Mouse (Mus musculus) testis, postnatal 10 days (tissue): Measurements from ENCODE around the gene Fam120c.
"Not testable (repeated sequence)": the region's sequence is repeated elsewhere in the genome, so short reads cannot be mapped to it uniquely, and the experiment has no call there.

Source experiments
- DNase-seq: peaks from one replicate; pipeline ENCODE4 v3.0.0; 2021; ENCODE audit warnings: low spot score

The Fam120c gene

DNA sequence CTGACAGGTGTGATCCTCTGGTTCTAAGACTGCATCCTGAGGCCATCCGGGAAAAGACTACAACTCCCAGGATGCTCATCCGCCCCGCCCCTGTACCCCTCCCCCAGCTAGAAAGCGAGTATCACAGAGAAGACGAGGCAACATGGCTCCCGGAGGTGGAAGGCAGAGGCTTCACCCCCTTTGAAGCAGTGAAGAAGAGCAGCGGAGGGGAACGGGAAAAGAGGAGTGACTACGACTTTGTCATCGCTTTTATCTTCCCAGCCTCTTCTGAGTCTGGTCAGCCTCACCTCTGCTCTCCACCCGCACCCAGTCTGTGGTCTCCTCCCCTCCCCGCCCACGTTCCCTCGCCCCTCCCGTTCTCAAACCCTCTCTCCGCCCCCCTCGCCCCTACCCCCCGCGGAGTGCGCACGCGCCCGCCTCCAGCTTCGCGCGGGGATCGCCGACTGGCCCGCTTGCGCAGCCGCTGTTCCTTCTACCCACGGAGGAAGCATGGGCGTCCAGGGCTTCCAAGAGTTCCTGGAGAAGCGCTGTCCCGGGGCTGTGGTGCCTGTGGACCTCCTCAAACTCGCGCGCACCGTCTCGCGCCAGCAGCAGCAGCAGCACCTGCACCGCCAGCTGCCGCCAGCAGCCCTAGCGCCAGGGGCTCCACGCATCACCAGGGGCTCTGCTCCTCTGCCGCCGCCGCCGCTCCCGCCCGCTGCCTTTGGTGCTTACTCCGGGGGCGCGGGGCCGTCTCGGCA lies at the start of gene Fam120c:
Gene Fam120c (plus strand): TSS at position 415 of the 740 bp plus-strand sequence.
- DNase-seq, result peak; percentile 89

GRCm38 (mm10) chrX:151298329-151298728 lies 45.6 kb upstream of the Fam120c start:
- DNase-seq, result no peak

DNA sequence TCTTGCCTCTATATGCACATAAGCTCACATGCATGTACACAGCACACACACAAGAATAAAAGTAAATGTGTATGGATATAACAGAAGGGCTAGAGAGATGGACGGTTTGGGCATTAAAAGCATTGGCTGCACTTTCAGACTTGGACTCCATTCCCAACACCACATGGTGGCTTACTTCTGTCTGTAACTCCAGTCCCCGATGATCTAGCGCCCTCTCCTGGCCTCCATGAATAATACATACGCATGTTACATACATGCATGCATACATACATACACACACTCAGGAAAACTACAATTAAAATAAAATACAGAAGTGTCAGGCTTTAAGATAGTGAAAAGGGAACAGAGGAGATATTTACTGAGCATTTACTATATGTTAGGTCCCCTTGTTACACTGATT lies 30.2 kb upstream of the Fam120c start:
- DNase-seq, result peak; percentile 40

- DNase-seq, result no peak
Observed at GRCm38 (mm10) chrX:151333615-151334014, 10.4 kb upstream of the Fam120c start.

DNA sequence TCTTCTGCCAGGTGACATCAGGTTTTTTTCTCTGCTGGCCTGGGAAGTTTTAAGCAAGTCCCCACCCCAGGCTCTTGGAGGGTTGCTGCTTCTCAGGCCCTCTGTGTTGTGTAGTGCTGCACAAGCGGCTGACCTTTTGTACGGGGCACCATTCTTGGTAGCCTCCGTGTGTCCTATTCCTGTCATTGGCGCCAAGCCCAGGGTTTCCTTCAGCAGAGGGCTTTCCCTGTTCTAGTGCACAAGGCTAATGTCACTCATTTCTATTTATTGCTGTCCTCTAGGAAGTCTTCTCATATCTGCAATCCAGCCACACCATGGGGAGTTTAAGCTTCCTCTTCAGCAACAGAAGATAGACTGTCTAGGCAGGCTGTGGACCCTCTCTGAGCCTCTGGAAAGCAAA lies 6.2 kb upstream of the Fam120c start:
- peak; percentile 40 for DNase-seq

- DNase-seq, result peak; percentile 50
Observed at GRCm38 (mm10) chrX:151344501-151344984, 568 bp downstream of the Fam120c start.

DNA sequence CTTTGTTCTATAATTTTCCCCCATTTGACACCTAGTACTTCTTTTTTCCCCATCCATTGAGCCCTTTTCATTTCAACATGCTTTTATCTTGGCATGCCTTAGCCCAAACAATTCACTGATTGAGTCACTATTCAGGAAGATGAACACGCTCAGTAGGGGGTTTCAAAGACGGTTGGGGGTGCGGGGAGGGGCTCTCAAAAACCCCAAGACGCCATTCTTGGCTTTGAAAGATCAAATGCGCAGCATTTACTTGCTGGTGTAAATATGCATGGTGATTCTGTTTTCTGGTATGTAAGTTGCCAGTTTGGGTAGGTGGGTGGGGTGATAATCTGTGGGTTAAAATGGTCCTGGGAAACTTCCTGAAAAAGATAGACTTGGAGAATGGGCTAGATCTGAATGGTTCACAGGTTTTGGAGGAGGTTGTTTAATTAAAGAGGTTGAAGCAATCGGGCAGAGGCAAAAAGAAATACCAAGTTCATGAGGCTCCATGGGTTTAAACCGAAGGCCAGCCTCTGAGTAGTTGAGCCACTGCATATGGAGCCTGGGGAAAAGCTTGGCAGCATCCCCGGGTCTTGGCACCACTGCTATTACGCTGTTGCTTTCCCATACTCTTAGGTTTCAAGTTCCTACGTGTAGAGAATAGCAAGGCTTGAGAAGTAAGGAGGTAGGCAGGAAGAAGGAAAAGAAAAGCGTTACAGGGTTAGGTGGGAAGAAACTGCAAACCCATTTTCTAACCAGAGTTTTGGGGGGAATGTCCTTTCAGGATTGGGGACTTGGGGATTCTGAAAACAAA lies 1.6 kb downstream of the Fam120c start:
- DNase-seq, result no peak

- no peak for DNase-seq
Observed at GRCm38 (mm10) chrX:151347278-151347677, 3.3 kb downstream of the Fam120c start.

GRCm38 (mm10) chrX:151349322-151349721 lies 5.3 kb downstream of the Fam120c start:
- DNase-seq, result no peak

- no peak for DNase-seq
Observed at GRCm38 (mm10) chrX:151418801-151419200, 74.8 kb downstream of the Fam120c start.

DNA sequence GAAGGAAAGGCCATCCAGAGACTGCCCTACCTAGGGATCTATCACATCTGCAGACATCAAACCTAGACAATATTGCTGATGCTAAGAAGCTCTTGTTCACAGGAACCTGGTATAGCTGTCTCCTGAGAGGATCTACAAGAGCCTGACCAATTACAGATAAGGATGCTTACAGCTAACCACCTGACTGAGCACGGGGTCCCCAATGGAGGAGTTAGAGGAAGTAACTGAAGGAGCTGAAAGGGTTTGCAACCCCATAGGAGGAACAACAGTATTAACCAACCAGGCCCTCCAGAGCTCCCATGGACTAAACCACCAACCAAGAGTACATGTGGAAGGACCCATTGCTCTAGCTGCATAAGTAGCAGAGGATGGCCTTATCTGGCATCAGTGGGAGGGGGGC lies 76.8 kb downstream of the Fam120c start:
- DNase-seq, result no peak

DNA sequence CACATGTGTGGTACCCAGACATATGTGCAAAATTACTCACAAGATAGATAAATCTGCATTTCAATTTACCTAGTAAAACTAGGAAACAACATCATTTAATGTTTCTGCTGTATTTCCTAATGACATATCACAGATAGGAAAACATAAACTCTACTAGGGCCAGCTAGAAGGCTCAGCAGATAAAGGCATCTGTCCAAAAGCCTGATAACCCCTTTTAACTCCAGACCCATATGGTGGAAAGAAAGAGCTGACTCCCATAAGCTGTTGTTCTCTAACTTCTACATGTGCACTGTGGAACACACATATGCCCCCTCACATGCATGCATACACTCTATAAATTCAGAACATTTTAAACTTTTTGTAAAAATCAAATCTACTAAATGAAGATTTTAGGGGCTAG lies 99.7 kb downstream of the Fam120c start:
- no peak for DNase-seq

- DNase-seq, result no peak
Observed at GRCm38 (mm10) chrX:151444189-151444588, 100.2 kb downstream of the Fam120c start.

DNA sequence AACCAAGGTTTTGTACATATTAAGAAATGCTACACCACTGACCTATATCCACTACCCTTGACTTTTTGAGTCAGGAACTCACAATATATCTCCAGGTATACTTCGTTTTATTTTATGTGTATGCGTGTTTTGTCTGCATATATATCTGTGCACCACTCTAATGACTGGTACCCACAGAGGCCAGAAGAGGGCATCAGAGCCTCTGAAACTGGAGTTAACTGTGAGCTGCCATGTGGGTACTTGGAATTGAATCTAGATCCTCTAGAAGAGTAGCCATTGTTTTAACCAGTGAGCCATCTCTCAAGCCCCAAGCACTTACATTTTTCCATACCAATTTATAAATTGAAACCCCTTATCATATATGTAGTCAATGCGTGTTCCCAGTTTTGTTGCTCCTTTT lies 144.2 kb downstream of the Fam120c start:
- no peak for DNase-seq

DNA sequence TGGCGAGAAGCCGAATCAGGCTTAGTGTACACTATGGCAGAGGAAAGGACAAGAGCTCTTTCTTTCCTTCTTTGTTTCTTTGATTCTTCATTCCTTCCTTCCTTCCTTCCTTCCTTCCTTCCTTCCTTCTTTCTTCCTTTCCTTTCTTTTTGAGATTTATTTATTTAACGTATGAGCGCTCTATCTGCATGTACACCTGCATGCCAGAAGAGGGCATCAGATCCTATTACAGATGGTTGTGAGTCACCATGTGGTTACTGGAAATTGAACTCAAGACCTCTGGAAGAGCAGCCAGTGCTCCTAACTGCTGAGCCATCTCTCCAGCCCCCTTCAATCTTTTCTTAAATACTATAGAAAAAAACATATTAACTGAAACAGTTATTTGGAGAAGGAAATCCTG lies 149.3 kb downstream of the Fam120c start:
- not testable (repeated sequence) for DNase-seq

GRCm38 (mm10) chrX:151496596-151496995 lies 152.6 kb downstream of the Fam120c start:
- DNase-seq, result no peak

GRCm38 (mm10) chrX:151508536-151508935 lies 164.6 kb downstream of the Fam120c start:
- no peak for DNase-seq

- no peak for DNase-seq
Observed at GRCm38 (mm10) chrX:151509906-151510305, 165.9 kb downstream of the Fam120c start.

DNA sequence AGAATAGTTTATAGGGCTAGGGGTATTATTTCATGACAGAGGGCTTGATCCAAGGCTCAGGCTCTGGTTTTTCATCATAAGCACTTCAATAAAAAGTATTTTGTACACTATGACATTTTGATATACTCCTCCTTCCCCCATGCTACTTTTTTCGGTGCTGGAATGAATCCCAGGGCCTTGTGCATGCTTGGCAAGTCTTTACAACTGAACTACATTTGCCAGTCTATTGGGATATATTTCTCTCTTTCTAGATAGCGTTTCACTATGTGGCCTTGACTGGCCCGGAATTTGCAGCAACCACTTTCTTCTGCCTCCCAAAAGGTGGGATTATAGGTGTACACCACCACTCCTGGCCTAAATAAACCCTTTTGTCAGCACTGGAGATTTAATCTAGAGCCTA lies 169.1 kb downstream of the Fam120c start:
- no peak for DNase-seq

DNA sequence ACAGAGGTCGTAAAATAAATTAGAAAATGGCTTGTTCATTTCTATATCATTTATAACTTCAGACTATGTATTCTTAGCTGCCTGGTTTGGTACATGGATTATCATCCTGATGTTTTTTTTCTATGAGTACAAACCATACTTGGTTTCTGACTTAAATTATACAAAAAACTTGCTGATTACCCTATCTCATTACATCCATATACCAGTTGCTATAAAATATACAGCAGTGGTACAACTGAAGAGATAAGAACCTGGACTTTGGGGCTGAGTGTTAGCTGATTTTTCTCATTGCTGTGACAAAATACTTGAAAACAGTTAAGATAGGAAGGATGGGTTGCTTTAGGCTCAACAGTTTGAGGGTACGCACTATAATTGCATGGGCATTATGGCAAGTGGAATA lies 169.7 kb downstream of the Fam120c start:
- no peak for DNase-seq

- DNase-seq, result no peak
Observed at GRCm38 (mm10) chrX:151518181-151518580, 174.2 kb downstream of the Fam120c start.

GRCm38 (mm10) chrX:151520127-151520457 lies 176.1 kb downstream of the Fam120c start:
- no peak for DNase-seq
